Mouse (Mus musculus) E14TG2a.4 (cell line): ENCODE results near the gene Entpd1.
"Not testable (repeated sequence)": the region's sequence is repeated elsewhere in the genome, so short reads cannot be mapped to it uniquely, and the experiment has no call there.

Source experiments
- CTCF ChIP-seq: conservative IDR thresholded peaks from 2 replicates; pipeline ENCODE4 v1.5.1; 2014; ENCODE audit warnings: low read length
- NANOG ChIP-seq: IDR thresholded peaks from 2 replicates; pipeline ENCODE4 v1.6.1; 2014; ENCODE audit warnings: borderline replicate concordance, low read length, mixed read lengths
- POU5F1 ChIP-seq: IDR thresholded peaks from 2 replicates; pipeline ENCODE4 v1.6.1; 2014; ENCODE audit warnings: low read length, borderline replicate concordance

GRCm38 (mm10) chr19:40600846-40601245 lies 11.3 kb upstream of the Entpd1 start:
- not testable (repeated sequence) for TF ChIP-seq CTCF, NANOG, POU5F1
